Mouse (Mus musculus) G1E-ER4 (cell line): ENCODE data around the gene Mrpl54. TPM values are rescaled to one million over a fixed set of nuclear protein-coding genes. Genes with fewer than 3 reads are reported as not detected.

Experiments used
- GATA1 ChIP-seq: IDR thresholded peaks from one replicate; pipeline ENCODE4 v1.8.0; 2012; ENCODE audit warnings: low read length, inconsistent platforms
- polyA plus RNA-seq: library from polyadenylated mRNA; stranded (reverse); fragments of >175 nt; gene quantifications from 2 replicates; pipeline ENCODE4 v1.2.3, GENCODE M21; 2012

Mrpl54 gene
- polyA plus RNA-seq, 1 experiment, result 674 TPM

GRCm38 (mm10) chr10:81286586-81286985 is 19.9 kb upstream of the Mrpl54 start:
- TF ChIP-seq GATA1, result no peak

DNA sequence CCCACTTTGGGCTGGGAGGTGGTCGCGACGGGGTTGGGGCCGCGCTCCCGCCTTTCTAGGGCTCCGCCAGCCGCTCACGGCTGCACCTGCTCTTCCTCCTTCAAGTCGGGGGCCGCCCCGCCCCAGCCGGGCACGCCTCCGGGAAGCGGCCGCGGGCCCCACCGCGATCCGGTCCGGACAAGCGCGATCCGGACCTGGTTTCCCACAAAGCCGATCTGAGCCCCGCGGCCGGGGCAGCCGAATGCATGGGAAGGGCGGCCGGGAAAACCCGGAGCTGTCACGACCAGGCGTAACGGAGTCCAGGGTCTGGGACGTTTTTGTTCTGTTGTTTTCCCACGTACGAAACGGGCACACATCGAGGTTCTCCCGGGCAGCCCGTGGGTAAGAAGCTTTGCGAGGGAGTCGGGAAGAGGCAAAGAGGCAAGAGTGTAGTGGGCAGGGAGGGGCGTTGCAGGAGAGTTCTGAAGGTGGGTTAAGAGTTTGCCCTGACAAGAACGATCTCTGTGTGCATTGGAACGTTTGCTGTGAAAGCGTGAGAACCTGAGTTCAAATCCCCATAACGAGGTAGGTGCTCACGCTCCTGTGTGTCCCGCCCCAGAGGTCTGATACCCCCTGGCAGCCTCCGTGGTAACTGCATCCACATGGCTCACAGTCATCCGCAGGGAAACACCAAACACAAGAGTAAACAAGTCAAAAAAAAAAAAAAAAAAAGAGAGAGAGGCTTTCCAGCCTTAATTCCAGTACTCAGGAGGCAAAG is 19.1 kb upstream of the Mrpl54 start:
- TF ChIP-seq GATA1, result no peak

DNA sequence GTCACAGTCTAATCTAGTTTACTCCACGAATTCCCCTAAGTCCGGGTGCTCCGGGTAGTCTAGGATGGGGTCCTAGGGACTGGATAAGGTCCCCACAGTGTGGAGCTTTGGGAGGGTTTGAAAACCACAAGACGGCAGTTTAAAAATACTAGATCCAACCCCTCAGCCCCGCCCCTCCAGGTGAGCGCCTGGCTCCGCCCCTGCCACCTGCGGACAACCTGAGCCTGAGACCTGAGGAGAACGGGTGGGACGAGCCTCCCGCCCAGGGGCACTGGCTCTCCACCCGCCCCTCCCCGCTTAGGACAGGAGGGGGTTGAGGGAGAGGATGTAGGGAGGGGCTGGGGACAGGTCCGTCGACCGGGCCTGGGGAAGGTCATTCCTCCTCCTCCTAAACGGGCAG is 18.0 kb upstream of the Mrpl54 start:
- no peak for TF ChIP-seq GATA1

- no peak for TF ChIP-seq GATA1
Observed at GRCm38 (mm10) chr10:81284189-81284588, 17.5 kb upstream of the Mrpl54 start.

- TF ChIP-seq GATA1, result no peak
Observed at GRCm38 (mm10) chr10:81279496-81279895, 12.8 kb upstream of the Mrpl54 start.

GRCm38 (mm10) chr10:81277676-81278075 is 10.9 kb upstream of the Mrpl54 start:
- no peak for TF ChIP-seq GATA1

- no peak for TF ChIP-seq GATA1
Observed at GRCm38 (mm10) chr10:81273842-81274241, 7.1 kb upstream of the Mrpl54 start.

DNA sequence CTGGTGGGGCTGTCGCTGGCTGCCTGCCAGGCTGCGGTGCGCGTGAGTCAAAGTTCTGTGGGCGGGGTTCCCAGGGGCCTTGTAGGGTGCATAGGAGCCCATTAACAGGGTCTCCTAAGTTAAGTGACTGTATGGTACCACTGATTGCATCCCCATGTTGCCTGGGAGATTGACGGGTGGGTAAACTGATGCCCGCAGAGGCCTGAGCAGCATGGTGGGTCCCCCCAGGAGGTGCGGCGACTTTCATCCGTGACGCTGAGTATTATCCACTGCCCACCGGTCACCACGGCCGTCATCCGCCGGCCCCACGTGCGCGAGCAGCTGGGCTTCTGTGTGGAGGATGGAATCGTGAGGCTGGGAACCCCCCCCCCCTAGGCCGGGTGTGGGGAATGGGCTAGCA is 5.6 kb upstream of the Mrpl54 start:
- no peak for TF ChIP-seq GATA1

- TF ChIP-seq GATA1, result no peak
Observed at GRCm38 (mm10) chr10:81268643-81269412, 2.1 kb upstream of the Mrpl54 start.

DNA sequence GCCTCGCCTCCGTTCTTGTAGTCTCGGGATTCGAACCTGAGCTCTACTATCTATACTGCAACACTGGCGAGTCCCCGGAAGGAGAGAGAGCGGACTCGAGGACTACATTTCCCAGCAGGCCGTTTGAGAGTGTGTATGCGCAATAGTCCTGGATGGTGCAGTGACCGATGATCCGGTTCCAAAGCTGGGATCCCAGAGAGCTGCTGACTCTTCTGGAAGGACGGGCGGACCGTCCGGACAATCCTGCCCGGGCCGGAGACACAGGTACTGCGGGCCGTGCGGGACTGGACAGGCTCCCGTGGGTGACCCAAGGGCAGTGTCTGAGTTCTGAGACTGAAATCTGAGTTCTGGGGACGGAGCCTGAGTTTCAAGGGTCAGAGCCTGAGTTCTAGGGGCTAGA is 1.3 kb upstream of the Mrpl54 start:
- no peak for TF ChIP-seq GATA1

DNA sequence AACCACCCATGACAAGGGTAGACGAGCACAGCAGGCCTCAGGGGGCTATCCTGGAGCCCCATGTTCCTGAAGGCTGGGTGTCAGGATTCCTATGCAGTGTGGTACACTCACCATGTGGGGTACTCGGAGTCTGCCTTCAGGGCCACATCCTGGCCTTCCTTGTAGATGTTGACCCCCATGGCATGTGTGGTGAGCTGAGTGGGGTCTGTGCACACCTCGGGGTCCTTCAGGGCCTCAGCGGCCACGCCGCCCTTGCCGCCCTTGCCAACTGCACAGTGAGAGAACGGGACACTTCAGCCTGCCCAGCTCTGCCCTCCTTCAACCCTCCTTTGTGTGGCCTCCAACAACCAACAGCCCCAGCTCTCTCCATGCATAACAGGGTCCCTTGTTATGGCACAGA is 1.2 kb downstream of the Mrpl54 start:
- no peak for TF ChIP-seq GATA1

GRCm38 (mm10) chr10:81261025-81261424 is 5.7 kb downstream of the Mrpl54 start:
- no peak for TF ChIP-seq GATA1

DNA sequence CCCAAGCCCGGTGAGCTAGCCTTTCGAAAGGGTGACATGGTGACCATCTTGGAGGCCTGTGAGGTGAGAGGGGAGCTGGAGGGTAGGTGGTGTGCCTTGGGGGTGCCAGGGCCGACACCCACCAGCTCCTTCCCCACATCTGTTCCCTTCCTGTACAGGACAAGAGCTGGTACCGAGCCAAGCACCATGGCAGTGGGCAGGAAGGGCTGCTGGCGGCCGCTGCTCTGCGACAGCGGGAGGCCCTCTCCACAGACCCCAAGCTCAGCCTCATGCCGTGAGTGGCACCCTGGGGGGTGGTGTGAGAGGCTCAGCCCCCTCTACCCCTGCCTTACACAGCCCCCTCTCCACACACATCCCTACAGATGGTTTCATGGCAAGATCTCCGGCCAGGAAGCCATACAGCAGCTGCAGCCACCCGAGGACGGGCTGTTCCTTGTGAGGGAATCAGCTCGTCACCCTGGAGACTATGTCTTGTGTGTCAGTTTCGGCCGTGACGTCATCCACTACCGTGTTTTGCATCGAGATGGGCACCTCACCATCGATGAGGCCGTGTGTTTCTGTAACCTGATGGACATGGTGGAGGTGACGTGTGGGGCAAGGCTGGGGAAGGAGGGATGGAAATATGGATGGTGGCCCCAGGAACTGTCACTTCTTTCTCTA is 7.4 kb downstream of the Mrpl54 start:
- no peak for TF ChIP-seq GATA1

- TF ChIP-seq GATA1, result no peak
Observed at GRCm38 (mm10) chr10:81257158-81258039, 9.3 kb downstream of the Mrpl54 start.

DNA sequence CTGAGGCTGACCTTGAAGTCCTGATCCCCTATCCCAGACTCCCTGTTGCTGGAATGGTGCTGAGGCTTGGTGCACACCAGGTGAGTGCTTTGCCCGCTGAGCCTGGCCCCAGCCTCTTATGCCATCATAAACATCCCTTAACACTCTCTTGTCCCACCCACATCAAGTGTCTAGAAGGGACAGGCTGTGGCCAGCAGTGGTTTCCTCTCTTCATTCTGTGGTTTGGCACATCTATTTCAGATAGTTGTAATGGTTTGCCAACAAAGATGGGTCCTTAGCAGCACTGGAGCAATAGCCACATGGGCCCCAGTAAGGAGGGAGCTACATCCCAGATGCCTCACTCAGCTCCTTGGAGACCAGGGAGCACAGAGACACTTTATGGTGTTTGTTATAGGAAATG is 11.8 kb downstream of the Mrpl54 start:
- TF ChIP-seq GATA1, result no peak
